Mouse (Mus musculus): ENCODE results near the gene Hectd2.

DNA sequence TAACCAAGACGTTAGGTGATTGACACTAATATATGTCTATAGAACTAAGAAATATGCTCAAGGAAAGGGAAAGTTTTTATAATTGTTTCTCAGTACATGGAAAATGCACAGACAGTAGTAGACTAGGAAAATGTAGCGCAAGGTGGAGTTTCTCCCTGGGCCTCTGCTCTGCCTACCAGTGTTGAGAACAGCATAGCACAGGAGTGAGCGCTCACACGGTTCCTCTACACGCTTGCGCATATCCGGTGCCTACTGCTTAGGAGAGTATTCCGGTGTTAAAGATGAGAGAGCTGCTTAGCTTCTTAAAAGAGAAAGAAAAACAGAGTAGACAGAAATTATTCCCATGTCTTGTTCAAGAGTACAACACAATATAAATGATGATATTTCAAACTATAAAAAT lies 47.4 kb downstream of the Hectd2 start:
- TF ChIP-seq EP300 (IDR thresholded peaks at IDR 0.05; ENCODE audit: insufficient read depth, low read depth, low read length) (no peak), CTCF (IDR thresholded peaks at IDR 0.05; ENCODE audit: low read depth, low read length) (no peak)
